Mouse (Mus musculus): ENCODE measurements around the gene Dock9. TPM values are rescaled to one million over a fixed set of nuclear protein-coding genes. Genes with fewer than 3 reads are reported as not detected.

Dock9 gene
- total RNA-seq, 2 experiments from 2014 or later = 30.1 to 35.0 TPM

Other genes starting within 250 kb of the Dock9 start
- 10 to 100 TPM; 33.5 to 33.9 TPM for gene Ubac2, start 80.8 kb upstream of the Dock9 start, total RNA-seq (2021)
- under 1 TPM in 1 of 2 experiments, not detected in 1; 0.25 TPM for gene Gpr18, start 117.9 kb upstream of the Dock9 start, total RNA-seq (2021)
- gene Gpr183, start 167.4 kb upstream of the Dock9 start, total RNA-seq (2021) = under 1 TPM; 0.42 to 0.56 TPM
- not detected for gene Timm8a2, start 236.8 kb upstream of the Dock9 start, total RNA-seq (2021)

All from adrenal gland, postnatal 4 days (tissue).